Mouse (Mus musculus) cerebellum, adult (tissue): ENCODE data around the gene Vmn1r55.
A peak's percentile ranks its signal among the peaks of the same experiment; 100 is the strongest.
"Not testable (repeated sequence)": the region's sequence is repeated elsewhere in the genome, so short reads cannot be mapped to it uniquely, and the experiment has no call there.

Experiments used
- ATAC-seq: cut with Nextera tagmentation; 2 replicates; pipeline ENCODE4 v1.9.2; 2017; ENCODE audit warnings: mild to moderate bottlenecking, moderate library complexity, mixed read lengths; ENCODE audit not compliant: insufficient number of reproducible peaks, low FRiP score, low TSS enrichment

Vmn1r55 gene

GRCm38 (mm10) chr7:5149570-5149969 is at the start of gene Vmn1r55:
Vmn1r55 (minus strand) TSS chr7:5149670.
- not testable (repeated sequence) for ATAC-seq

- ATAC-seq, result not testable (repeated sequence)
Measured at GRCm38 (mm10) chr7:5196647-5197046, 47.2 kb upstream of the Vmn1r55 start, which contains the start of gene Vmn1r56. Vmn1r56 (minus strand) TSS chr7:5196747.

- ATAC-seq, result peak; percentile 31; the same call in 1 of the 2 replicates
Measured at GRCm38 (mm10) chr7:5125549-5126406, 23.7 kb downstream of the Vmn1r55 start, which contains the start of gene Rasl2-9. Rasl2-9 (minus strand) TSS chr7:5125950.

DNA sequence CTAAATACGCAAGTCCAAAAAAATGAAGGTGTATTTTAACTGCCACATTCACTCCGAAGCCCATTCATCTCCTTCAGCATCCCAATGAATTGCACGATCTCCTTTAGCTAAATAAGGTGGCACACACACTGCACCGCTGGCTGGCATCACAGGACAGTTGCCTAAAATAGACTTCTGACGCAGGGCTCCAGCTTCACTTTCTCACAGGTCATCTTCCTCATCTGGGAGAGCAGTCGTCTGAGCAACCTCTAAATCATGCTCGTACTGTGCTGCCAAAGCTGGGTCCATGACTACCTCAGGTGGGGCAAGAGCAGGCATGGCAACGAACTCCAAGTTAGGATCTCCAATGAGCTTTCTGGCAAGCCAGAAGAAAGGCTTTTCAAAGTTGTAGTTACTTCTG is 24.4 kb downstream of the Vmn1r55 start:
- ATAC-seq, result no peak

GRCm38 (mm10) chr7:5116850-5117249 is 32.6 kb downstream of the Vmn1r55 start, which contains the start of gene Rfpl4:
Rfpl4 (minus strand) TSS chr7:5116950.
- ATAC-seq, result no peak

DNA sequence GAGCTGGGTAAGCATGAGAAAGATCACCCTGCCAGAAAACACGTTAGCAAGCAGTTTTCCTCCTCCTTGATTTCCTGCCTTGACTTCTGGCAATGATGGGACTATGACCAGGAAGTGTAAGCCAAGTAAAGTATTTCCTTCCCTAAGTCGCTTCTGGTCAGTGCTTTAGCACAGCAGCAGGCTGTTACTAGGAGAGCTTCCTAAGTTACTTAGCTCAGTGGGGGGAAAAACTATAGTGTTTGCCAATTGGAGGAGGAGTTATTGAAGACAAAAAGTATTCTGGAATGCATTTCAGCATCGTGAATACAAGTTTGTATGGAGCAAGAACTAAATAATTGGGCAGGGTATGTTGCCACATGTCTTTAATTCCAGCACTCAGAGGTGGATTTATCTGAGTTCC is 36.8 kb downstream of the Vmn1r55 start:
- no peak for ATAC-seq

- no peak for ATAC-seq
Measured at GRCm38 (mm10) chr7:5109301-5109700, 40.2 kb downstream of the Vmn1r55 start.

DNA sequence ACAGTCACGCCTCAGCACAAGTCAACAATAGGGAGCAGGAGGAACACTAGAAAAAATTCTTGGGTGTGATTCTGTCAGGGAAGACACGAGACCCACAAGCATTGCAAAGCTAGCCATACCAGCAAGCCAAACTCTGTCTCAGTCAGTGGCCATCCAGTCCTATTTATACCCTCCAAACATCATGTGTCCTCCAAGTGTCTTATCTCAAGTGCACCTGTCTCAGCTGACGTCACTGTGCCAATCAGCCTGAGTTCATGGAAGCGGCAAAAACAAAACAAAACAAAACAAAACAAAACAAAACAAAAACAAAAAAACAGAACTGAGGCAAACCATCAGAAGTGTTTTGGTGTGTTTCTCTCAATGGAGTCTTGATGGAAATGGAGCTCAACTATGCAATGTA is 41.2 kb downstream of the Vmn1r55 start:
- ATAC-seq, result no peak

DNA sequence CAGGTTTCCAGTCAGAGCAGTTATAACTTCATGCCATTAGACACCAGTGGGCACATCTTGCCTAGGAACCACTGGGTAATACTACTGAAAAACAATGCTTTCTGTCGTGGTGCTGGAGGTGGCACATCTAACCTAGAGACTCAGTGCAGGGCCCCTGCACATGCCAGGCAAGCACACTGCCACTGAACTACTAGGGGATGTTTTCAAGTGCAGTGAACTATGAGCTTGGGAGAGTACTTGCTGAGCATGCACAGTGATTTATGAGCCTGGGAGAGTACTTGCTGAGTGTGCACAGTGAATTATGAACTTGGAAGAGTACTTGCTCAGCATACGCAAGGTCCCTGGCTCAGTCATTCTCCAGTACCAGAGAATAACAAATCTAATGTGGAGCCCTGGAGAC is 46.9 kb downstream of the Vmn1r55 start:
- ATAC-seq, result no peak

DNA sequence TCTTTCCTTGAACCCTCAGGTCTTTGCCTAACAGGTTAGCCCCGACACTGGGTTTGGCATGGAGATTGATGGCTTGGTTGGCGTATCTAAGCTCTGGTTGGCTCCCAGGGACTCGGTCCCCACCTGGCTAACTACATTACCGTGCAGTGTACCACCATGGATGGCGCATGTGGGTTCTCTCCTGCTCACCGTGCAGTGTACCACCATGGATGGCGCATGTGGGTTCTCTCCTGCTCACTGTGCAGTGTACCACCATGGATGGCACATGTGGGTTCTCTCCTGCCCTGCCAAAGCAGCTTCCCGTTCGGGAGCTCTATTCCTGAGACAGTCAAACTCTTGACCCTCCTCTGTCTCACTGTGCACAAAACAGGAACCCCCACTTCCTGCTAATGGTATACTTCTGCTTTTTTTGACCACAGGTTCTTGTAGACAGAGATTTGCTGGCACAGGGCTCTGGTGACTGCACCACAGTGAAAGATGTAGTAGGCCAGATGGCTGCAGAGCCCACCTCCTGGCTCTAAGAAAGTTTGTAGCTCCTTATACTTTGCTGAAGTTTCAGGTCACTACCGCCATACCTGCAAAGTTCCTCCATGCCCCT is 48.3 kb downstream of the Vmn1r55 start:
- ATAC-seq, result no peak

GRCm38 (mm10) chr7:5099796-5100195 is 49.7 kb downstream of the Vmn1r55 start:
- no peak for ATAC-seq

DNA sequence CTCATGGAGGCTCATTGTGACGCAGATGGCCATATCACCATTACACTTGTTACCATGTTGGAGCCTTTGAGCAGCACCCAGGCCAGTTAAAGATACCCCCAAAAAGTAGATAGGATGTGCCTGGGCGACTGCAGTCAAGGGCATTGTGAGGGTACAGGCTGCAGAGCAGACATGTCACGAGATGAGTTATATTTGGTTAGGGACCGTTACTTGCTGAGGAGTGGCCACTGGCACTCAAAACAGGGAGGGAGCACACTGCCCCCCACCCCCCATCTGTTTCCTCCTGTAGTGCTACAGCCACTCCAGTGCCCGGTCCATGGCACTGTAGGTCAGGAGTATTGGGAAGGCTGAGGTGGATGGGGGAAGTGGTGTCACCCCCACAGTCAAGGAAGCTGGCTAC is 50.7 kb downstream of the Vmn1r55 start:
- no peak for ATAC-seq

DNA sequence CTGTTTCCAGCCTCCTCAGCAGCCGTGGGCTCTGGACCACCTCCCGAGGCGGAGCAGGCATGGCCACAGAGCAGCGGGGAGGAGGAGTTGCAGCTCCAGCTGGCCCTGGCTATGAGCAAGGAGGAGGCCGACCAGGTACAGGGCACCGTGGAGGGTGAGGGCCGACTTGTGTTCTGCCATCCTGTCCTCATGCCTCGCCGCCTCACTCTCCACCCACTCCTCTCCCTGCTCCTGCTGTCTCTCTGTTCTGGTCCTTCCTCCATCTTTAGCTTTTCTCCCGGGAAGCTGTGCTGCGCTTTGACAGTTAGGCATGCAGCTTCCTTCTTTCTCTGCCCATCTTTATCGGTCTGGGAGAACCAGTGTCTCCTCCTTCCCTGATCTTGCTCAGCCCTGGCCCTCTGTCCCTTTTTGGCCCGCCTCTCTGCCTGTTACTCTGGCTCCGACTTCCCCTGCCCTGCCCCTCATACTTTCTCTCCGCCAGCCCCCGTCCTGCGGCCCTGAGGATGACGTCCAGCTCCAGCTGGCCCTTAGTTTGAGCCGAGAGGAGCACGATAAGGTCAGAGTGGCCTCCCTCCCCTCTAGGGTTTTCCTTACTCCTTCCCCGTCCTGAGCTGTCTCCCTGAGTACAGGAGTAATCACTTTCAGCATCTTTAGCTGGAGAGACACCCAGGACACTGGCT is 56.5 kb downstream of the Vmn1r55 start:
- no peak for ATAC-seq

- no peak for ATAC-seq
Measured at GRCm38 (mm10) chr7:5092381-5092780, 57.1 kb downstream of the Vmn1r55 start.

- no peak for ATAC-seq
Measured at GRCm38 (mm10) chr7:5091008-5091728, 58.3 kb downstream of the Vmn1r55 start.

- no peak for ATAC-seq
Measured at GRCm38 (mm10) chr7:5089853-5090252, 59.6 kb downstream of the Vmn1r55 start.

- no peak for ATAC-seq
Measured at GRCm38 (mm10) chr7:5087886-5088285, 61.6 kb downstream of the Vmn1r55 start.

DNA sequence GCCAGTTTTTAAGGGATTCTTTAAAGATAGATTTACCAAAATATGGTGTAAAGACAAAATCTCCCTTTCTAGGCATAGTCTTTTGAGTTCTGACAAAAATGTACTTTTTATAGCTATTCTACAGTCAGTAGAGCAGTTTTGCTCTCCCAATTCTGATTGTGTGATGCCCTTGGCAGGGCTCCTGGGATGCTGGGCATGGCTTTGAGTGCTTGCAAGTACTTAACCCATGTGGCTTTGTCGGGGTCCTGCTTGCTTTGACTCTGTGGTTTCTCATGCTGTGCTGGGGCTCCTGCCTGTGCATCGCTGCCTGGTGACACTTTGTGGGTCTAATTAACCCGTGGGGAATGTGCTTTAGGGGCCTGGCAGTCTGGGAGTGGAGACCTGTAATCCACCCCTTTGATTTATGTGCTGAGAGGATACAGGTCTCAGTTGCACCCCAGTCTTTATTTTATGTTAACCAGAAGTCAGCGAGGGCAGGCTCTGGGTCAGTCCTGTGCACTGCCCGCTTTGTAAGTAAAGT is 62.5 kb downstream of the Vmn1r55 start:
- ATAC-seq, result no peak

- ATAC-seq, result no peak
Measured at GRCm38 (mm10) chr7:5085512-5085911, 64.0 kb downstream of the Vmn1r55 start.
